Mouse (Mus musculus): ENCODE data around the gene Ankrd23. TPM values are rescaled to one million over a fixed set of nuclear protein-coding genes. Genes with fewer than 3 reads are reported as not detected.

Gene Ankrd23
- total RNA-seq, 2 experiments from 2014 or later = 3,219 to 3,282 TPM

Small RNA genes lying within 50 kb of the gene (microRNA-seq; reads per million reads assigned to microRNA genes)
- not detected for gene Gm47280

Other genes starting within 250 kb of the Ankrd23 start
- 10 to 100 TPM in 1 of 2 experiments, 1 to 10 TPM in 1; 6.3 to 15.4 TPM for gene Arid5a, start 229.2 kb downstream of the Ankrd23 start, total RNA-seq (2021)
- gene Kansl3, start 167.7 kb downstream of the Ankrd23 start, total RNA-seq (2021) = 10 to 100 TPM; 31.9 to 40.6 TPM
- gene Fer1l5, start 164.6 kb downstream of the Ankrd23 start, total RNA-seq (2021) = not detected
- 10 to 100 TPM; 21.0 to 22.2 TPM for gene Lman2l, start 91.6 kb downstream of the Ankrd23 start, total RNA-seq (2021)
- gene Cnnm4, start 65.3 kb downstream of the Ankrd23 start, total RNA-seq (2021) = 1 to 10 TPM; 7.6 to 8.2 TPM
- 10 to 100 TPM; 11.6 TPM for gene Cnnm3, start 25.0 kb downstream of the Ankrd23 start, total RNA-seq (2021)
- gene Gm42417, start 2.5 kb upstream of the Ankrd23 start, total RNA-seq (2021) = 1,000 to 10,000 TPM; 1,348 to 1,458 TPM
- 1 to 10 TPM; 7.3 to 8.6 TPM for gene Ankrd39, start 10.6 kb upstream of the Ankrd23 start, total RNA-seq (2021)
- gene Sema4c, start 21.5 kb upstream of the Ankrd23 start, total RNA-seq (2021) = 1 to 10 TPM; 4.7 to 6.8 TPM
- gene Fam178b, start 146.3 kb upstream of the Ankrd23 start, total RNA-seq (2021) = under 1 TPM; 0.43 to 0.59 TPM
- 1,000 to 10,000 TPM; 1,366 to 1,435 TPM for gene Cox5b, start 154.6 kb upstream of the Ankrd23 start, total RNA-seq (2021)
- 1 to 10 TPM in 1 of 2 experiments, under 1 TPM in 1; 0.66 to 1.2 TPM for gene 4933424G06Rik, start 173.3 kb upstream of the Ankrd23 start, total RNA-seq (2021)
- gene Actr1b, start 177.5 kb upstream of the Ankrd23 start, total RNA-seq (2021) = 100 to 1,000 TPM; 138 to 147 TPM
- under 1 TPM; 0.19 to 0.73 TPM for gene Zap70, start 224.9 kb upstream of the Ankrd23 start, total RNA-seq (2021)

Measured in gastrocnemius, adult 18-20 months (tissue).